Mouse (Mus musculus) spleen, adult 2 months (tissue): Measurements from ENCODE around the gene Slc24a4.

Experiments used
- CTCF ChIP-seq: fragments of 200-500 bp; IDR thresholded peaks from 2 replicates; pipeline ENCODE4 v1.5.1; 2011; ENCODE audit warnings: mild to moderate bottlenecking, inconsistent platforms; ENCODE audit not compliant: insufficient read depth, insufficient read length, insufficient replicate concordance; ENCODE audit errors: extremely low read depth
- POLR2A ChIP-seq: fragments of 200-500 bp; IDR thresholded peaks from 2 replicates; pipeline ENCODE4 v1.6.1; 2011; ENCODE audit warnings: low read depth, low read length, inconsistent platforms

- TF ChIP-seq CTCF (no peak), POLR2A (no peak)
Measured at GRCm38 (mm10) chr12:102291686-102292085, 163.2 kb downstream of the Slc24a4 start.
